Mouse (Mus musculus) heart, adult 2 months (tissue): ENCODE results near the gene Mfsd13b. TPM values are rescaled to one million over a fixed set of nuclear protein-coding genes. Genes with fewer than 3 reads are reported as not detected.
"Not testable (repeated sequence)": the region's sequence is repeated elsewhere in the genome, so short reads cannot be mapped to it uniquely, and the experiment has no call there.

Source experiments
- DNase-seq, 2 experiments: peaks; one replicate each; pipeline ENCODE4 v3.0.0; 2021
- H3K27ac ChIP-seq: fragments of 200-600 bp; 2 replicates; pipeline ENCODE4 v1.8.1; 2022
- H3K27me3 ChIP-seq: fragments of 200-500 bp; 2 replicates; pipeline ENCODE4 v1.6.1; 2012; ENCODE audit warnings: mild to moderate bottlenecking, low read length, inconsistent platforms, mixed read lengths; ENCODE audit not compliant: control insufficient read depth, insufficient read depth
- H3K36me3 ChIP-seq: fragments of 200-500 bp; 2 replicates; pipeline ENCODE4 v1.6.1; 2012; ENCODE audit warnings: low read length, inconsistent platforms; ENCODE audit not compliant: control insufficient read depth, insufficient read depth
- H3K4me1 ChIP-seq: fragments of 200-500 bp; 2 replicates; pipeline ENCODE4 v1.6.1; 2011; ENCODE audit warnings: low read length; ENCODE audit not compliant: control insufficient read depth, insufficient read depth
- H3K4me3 ChIP-seq: fragments of 200-600 bp; 2 replicates; pipeline ENCODE4 v1.8.1; 2022
- H3K79me2 ChIP-seq: fragments of 200-500 bp; replicated peaks from 2 replicates; pipeline ENCODE4 v1.6.1; 2012; ENCODE audit warnings: mild to moderate bottlenecking, inconsistent platforms, low read length, moderate library complexity, mixed read lengths; ENCODE audit not compliant: control insufficient read depth, insufficient read depth
- H3K9ac ChIP-seq: fragments of 200-500 bp; 2 replicates; pipeline ENCODE4 v1.6.1; 2012; ENCODE audit warnings: low read depth, mild to moderate bottlenecking, control low read depth, inconsistent platforms, low read length, mixed read lengths
- CTCF ChIP-seq: fragments of 200-600 bp; IDR thresholded peaks from 2 replicates; pipeline ENCODE4 v1.8.1; 2022; ENCODE audit warnings: antibody characterized with exemption, mild to moderate bottlenecking, moderate library complexity
- EP300 ChIP-seq: fragments of 200-500 bp; IDR thresholded peaks from 2 replicates; pipeline ENCODE4 v1.6.1; 2011; ENCODE audit warnings: low read depth, low read length, control low read depth; ENCODE audit not compliant: insufficient read depth
- POLR2A ChIP-seq: fragments of 200-500 bp; IDR thresholded peaks from 2 replicates; pipeline ENCODE4 v1.6.1; 2011; ENCODE audit warnings: mild to moderate bottlenecking, low read depth, low read length, control low read depth; ENCODE audit not compliant: insufficient read depth
- WGBS: fragments of 180-500 bp; shearing (Covaris S2); methylation state at CpG from one replicate; pipeline ENCODE4 v1.1.7; 2018; 5-methylcytosine and 5-hydroxymethylcytosine counted together
- intact Hi-C: fragments of 180-260 bp; cut with DNase I; formaldehyde crosslinking; loops from one replicate; pipeline ENCODE4 v1.15.1; 2025
- polyA plus RNA-seq: library from polyadenylated mRNA; depleted of rRNA; stranded (reverse); fragments of >200 nt; gene quantifications from 2 replicates; pipeline ENCODE4 v1.2.3, GENCODE M21; 2012
- total RNA-seq, 2 experiments: library from RNA; stranded (reverse); gene quantifications; 2 replicates each; pipeline ENCODE4 v1.2.3; 2021

The Mfsd13b gene
- total and polyA plus RNA-seq, 3 experiments, result 0.47 TPM; not detected in 2

DNA sequence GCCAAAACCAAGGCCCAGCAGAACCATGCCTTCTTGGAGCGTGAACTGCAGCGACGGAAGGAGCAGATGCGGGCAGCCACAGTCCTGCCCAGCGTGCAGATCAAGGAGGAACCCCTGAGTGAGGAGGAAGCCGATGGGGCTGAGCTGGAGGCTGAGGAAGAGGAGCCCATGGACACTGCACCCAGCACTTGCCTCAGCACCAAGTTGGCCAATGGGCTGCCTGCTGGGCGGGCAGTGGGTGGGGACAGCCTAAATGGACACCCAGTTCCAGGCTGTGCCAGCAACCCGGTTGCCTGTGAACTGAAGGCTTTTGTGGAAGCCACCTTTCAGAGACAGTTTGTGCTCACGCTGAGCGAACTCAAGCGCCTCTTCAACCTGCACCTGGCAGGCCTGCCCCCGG is 42.0 kb upstream of the Mfsd13b start:
- Histone ChIP-seq H3K4me3 (no peak overlapping the region), H3K27ac (no peak overlapping the region), H3K79me2 (no peaks in the 10 kb centered on the region), H3K36me3 (no peaks in the 10 kb centered on the region), H3K9ac (no peak overlapping the region), H3K4me1 (no peaks in the 10 kb centered on the region), H3K27me3 (no peaks in the 10 kb centered on the region)
- no peak for TF ChIP-seq CTCF
- TF ChIP-seq EP300, result no peak
- TF ChIP-seq POLR2A, result no peak
- WGBS, result 85% methylated on average over 12 of the region's 12 CpGs
- peak in 1 of 2 experiments; percentile 16 for DNase-seq
- intact Hi-C loops, result no loop called here

DNA sequence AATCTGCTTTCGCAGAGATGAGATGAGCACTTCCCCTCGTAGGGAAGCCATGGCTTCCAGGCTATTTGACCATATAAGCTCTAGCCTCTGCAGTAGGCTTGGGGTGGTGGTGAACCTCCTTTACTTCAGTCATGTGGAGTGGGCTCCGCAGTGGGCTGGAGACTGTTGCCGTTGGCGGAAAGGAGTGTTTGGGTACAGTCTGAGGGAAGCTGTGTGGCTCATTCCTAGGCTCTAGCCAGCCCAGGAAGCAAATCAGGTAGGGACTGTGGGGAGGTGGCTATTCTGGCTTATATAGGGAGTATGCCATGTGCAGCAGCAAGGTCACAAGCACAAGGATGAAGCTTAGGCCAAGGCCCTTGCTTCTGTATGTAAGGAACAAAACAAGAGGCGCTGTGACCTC is 41.1 kb upstream of the Mfsd13b start:
- 90% methylated on average over 6 of the region's 6 CpGs for WGBS
- H3K9ac ChIP-seq, result no peak overlapping the region
- intact Hi-C loops, result no loop called here
- no peak overlapping the region for H3K4me3 ChIP-seq
- H3K27me3 ChIP-seq, result no peaks in the 10 kb centered on the region
- no peaks in the 10 kb centered on the region for H3K36me3 ChIP-seq
- H3K79me2 ChIP-seq, result no peaks in the 10 kb centered on the region
- H3K27ac ChIP-seq, result no peak overlapping the region
- TF ChIP-seq EP300 (no peak), POLR2A (no peak), CTCF (no peak)
- DNase-seq, result no peak
- no peaks in the 10 kb centered on the region for H3K4me1 ChIP-seq

DNA sequence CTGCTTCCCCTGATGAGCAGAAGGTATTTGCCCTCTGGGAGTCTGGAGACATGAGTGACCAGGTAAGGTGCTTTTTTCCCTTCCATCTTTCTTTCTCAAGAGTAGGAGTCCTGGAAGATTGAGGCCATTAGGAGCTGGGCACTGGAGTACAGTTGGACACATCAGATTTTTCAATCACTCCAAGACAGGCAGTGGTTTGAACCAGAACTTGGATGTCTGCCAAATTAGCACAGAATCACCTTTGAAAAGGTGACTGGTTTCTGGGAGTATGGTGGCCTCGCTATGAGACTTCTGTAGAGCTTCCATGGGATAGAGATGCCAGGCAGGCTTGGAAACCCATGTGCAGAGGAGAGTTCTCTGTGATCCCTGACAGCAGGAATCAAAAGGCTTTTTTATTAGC is 39.8 kb upstream of the Mfsd13b start:
- no peaks in the 10 kb centered on the region for H3K4me1 ChIP-seq
- no peaks in the 10 kb centered on the region for H3K27me3 ChIP-seq
- TF ChIP-seq CTCF (no peak), EP300 (no peak), POLR2A (no peak)
- H3K4me3 ChIP-seq, result no peak overlapping the region
- H3K36me3 ChIP-seq, result no peaks in the 10 kb centered on the region
- WGBS, result 82% methylated on average over 1 of the region's 1 CpGs
- H3K79me2 ChIP-seq, result no peaks in the 10 kb centered on the region
- no peak for DNase-seq
- no peak overlapping the region for H3K9ac ChIP-seq
- H3K27ac ChIP-seq, result no peak overlapping the region
- intact Hi-C loops, result no loop called here

DNA sequence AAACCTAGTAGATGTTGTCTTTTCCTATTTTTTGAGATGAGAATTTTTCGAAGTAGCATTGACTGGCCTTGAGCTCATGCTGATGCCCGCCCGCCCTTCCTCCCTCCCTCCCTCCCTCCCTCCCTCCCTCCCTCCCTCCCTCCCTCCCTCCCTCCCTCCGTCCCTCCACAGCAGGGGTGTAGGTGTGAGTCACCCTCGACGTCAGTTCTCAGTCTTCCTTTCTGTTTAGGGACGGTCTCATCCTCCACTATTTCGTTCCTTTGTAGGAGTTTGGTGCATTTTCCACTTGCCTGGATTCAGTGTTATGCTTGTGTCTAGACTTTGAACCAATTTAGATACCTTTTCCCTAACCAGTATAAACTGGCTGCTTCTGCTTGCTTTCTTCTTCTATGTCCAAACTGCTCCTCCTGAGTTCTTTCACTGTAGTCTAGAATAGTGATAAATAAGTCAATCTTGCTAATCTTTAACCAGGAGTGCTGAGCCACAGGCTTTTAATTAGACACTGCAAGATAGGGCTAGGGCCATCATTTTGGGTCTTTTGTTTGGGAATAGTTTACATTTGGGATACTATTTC is 38.3 kb upstream of the Mfsd13b start:
- H3K4me1 ChIP-seq, result no peaks in the 10 kb centered on the region
- TF ChIP-seq POLR2A, result no peak
- TF ChIP-seq EP300, result no peak
- TF ChIP-seq CTCF, result no peak
- no peak overlapping the region for H3K9ac ChIP-seq
- H3K27ac ChIP-seq, result no peak overlapping the region
- no peaks in the 10 kb centered on the region for H3K27me3 ChIP-seq
- intact Hi-C loops, result no loop called here
- WGBS, result 62% methylated on average over 7 of the region's 8 CpGs
- H3K36me3 ChIP-seq, result no peaks in the 10 kb centered on the region
- DNase-seq, result no peak
- no peak overlapping the region for H3K4me3 ChIP-seq
- H3K79me2 ChIP-seq, result no peaks in the 10 kb centered on the region

DNA sequence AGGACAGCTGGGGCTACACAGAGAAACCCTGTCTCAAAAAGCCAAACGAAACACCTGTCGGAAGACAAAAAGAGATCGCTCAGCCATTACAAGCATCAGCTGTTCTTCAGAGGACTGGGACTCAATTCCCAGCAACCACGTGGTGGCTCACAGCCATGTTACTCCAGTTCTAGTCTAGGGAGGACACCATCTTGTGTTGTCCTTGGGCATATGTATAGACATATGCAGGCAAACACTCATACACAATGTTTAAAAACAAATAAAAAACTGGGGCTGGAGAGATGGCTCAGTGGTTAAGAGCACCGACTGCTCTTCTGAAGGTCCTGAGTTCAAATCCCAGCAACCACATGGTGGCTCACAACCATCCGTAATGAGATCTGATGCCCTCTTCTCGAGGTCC is 28.7 kb upstream of the Mfsd13b start:
- H3K79me2 ChIP-seq, H3K36me3 ChIP-seq, H3K9ac ChIP-seq, H3K4me1 ChIP-seq, intact Hi-C loops, H3K27ac ChIP-seq, DNase-seq, H3K27me3 ChIP-seq, H3K4me3 ChIP-seq: not testable (repeated sequence)
- WGBS, result 88% methylated on average over 7 of the region's 7 CpGs

DNA sequence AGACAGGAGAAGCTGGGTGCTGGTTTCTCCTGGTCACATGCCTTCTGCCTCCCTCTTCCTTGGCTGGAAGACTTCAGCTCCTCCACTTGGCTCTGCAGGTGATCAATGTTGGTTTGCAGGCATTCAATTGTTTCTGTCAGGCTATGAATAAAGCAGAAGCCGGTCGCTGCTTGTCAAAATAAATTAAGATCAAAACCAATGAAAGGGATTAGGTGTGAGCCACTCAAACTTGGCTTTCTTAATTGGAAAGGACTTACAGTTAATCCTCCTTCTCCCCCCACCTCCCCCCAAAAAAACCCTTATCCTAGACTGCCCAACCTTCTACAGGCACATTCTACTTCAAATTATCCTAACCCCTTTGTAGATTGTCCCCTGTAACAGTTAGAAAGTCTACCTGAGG is 22.2 kb upstream of the Mfsd13b start:
- intact Hi-C loops, result no loop called here

DNA sequence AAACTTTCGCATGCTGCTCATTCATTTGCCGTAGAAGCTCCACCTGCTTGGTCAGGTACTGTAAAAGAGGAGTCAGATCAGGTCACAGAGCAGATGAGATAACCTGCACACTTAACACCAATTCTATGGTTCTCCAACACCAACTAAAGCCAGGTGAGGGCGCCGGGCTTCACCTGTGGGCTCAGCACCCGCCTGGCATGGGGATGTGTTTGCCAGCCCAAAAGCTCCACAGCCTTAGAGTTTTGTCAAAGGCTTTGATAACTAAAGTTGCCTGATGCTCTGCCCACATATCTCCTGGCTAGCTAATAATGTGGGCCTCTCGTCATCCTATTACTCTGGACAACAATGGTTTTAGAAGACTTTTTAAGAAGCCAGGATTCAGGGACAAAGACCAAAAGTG is 21.7 kb upstream of the Mfsd13b start:
- intact Hi-C loops, result no loop called here
- Histone ChIP-seq H3K9ac (no peak overlapping the region), H3K27me3 (no peaks in the 10 kb centered on the region), H3K36me3 (no peaks in the 10 kb centered on the region; the same call in none of the 2 replicates), H3K79me2 (no peaks in the 10 kb centered on the region), H3K4me1 (peaks cover 5% of the 10 kb centered on the region), H3K4me3 (no peak overlapping the region), H3K27ac (no peak overlapping the region)
- 92% methylated on average over 6 of the region's 6 CpGs for WGBS
- no peak for TF ChIP-seq POLR2A
- no peak for TF ChIP-seq EP300
- 0 out of 2 replicates have a peak, but pooled peaks have one; percentile 14 for TF ChIP-seq CTCF
- DNase-seq, result no peak

More for the DNA sequence above, 22.2 kb upstream of the Mfsd13b start:
- Histone ChIP-seq H3K4me3 (no peak overlapping the region), H3K27ac (no peak overlapping the region), H3K27me3 (no peaks in the 10 kb centered on the region), H3K4me1 (peaks cover 5% of the 10 kb centered on the region), H3K36me3 (no peaks in the 10 kb centered on the region; the same call in none of the 2 replicates), H3K79me2 (no peaks in the 10 kb centered on the region), H3K9ac (no peak overlapping the region)
- WGBS, result 90% methylated on average over 2 of the region's 2 CpGs
- DNase-seq, result no peak
- TF ChIP-seq POLR2A (no peak), EP300 (no peak), CTCF (no peak)
